Mouse (Mus musculus): ENCODE measurements around the gene Mllt3.

Gene Mllt3

DNA sequence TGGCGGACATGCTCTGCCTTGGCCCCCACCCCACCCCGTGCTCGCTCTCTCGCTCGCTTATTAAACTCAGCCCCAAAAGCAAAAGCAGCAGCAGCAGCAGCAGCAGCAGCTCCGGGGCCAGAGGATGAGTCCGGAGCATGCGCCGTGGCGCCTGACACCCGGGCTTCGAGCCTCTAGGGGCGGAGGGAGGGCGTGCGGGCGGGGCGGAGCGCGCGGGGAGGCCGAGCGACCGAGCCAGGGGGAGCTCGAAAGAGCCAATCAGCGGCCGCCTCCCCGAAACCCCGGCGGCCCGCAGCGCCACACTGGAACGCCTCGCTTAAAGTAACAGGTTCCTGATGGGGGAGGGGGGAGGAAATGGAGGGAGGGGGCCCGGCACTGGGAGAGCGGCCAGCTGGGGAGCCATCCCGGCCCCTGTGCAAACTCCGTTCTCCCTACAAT, at the start of gene Mllt3:
Gene Mllt3, minus strand, starts transcription at position 149 of the 438 bp plus-strand sequence.
- DNase-seq = peak; percentile 94

DNA sequence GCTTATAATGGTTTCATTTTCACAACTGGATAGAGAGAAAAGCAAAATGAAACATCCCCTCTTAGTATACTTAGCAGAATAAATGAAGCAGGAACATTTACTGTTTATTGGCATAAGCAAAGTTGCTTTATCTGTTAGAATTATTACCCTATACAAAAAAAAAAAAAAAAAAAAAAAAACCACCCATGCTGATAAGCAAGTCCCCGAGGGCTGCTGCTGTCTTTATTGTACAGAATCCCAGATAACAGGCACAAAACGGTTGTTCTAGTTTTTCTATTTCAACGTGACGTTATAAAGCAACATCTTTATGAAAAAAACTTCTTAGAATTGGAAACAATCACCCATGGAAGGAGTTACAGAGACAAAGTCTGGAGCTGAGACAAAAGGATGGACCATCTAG, 49.2 kb upstream of the Mllt3 start:
- DNase-seq = no peak

DNA sequence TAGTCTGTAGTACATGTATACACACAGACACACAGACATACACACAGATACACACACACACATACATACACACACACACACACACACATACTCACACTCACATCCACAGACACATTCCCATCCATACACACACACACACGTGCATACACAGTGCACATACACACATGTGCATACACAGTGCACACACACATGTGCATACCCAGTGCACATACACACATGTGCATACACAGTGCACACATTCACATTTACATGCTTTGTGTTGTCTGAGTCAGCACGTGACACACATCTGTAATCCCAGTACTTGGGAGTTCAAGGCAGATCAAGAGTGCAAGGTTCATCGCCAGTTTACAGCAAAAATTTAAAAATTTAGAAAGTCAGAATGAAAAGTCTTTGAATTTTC, 48.7 kb upstream of the Mllt3 start:
- no peak for DNase-seq

DNA sequence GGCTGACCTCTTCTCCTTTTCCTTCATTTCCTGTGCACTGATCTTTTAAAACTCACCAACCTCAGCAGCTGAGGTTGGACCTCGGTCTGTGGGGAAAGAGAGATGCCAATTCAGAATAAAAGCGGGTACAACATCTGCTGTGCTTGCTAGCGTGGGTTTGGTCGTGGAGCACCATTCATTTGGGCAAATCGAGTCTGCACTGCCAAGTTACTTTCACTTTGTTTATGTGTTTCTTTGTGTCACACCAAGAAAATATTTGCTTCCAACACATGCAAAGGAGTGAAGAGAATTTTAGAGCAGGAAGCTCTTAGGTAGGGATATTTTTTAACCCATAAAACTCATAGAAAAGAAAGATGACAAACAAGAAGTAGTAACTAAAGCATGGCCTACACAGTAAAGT, 48.3 kb upstream of the Mllt3 start:
- no peak for DNase-seq

DNA sequence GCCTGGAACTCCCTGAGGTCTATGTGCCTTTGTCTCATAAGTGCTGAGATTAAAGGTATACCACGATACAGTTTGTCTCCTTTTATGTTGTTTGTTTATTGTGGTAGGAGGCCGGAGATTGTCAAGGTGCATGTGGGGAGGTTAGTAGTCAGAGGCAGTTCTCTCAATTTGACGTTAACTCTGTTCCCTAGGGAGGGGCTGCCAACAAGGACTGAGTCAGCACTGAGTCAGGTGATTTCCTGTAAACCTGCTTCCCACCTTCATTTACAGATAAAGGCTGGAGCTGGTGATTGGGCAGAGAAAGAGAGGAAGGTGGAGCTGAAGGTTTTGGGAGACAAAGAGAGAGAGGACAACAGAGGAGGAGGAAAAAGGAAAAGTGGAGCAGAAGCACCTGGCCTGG, 45.8 kb upstream of the Mllt3 start:
- no peak for DNase-seq

DNA sequence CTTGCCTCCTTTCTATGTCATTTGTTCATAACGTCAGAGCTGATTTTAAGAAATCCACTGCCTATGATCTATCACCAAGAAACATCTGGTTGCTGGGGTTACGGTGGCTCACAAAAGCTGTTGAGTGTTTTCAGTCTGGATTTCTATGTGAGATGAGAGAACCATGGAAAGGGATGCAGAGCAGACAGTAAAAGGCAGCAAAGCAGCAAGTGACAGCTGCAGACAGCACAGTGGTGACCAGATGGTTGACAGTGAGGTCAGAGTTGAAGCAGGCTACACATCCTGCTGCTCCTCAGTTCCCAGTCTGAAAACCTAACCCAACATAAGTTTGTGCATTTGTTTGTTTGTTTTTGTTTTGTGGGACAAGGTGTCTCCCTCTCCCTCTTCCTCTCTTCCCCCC, 42.2 kb upstream of the Mllt3 start:
- DNase-seq = no peak

DNA sequence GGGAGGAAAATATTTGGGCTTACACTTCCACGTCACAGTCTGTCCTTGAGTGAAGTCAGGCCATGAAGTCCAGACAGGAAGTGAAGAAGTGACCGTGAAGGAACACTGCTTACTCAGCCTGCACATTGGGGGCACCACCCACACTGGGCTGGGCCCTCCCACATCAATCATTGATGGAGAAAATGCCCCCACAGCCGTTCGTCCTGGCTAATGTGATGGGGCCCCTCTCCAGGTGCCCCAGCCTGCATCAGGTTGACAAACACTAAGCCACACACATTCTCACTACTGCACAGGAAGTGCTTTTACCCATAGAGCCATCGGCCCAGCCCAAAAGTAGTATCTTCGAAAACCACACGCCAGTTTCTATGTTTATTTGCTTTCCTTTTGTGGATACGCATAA, 13.1 kb upstream of the Mllt3 start:
- DNase-seq = no peak

DNA sequence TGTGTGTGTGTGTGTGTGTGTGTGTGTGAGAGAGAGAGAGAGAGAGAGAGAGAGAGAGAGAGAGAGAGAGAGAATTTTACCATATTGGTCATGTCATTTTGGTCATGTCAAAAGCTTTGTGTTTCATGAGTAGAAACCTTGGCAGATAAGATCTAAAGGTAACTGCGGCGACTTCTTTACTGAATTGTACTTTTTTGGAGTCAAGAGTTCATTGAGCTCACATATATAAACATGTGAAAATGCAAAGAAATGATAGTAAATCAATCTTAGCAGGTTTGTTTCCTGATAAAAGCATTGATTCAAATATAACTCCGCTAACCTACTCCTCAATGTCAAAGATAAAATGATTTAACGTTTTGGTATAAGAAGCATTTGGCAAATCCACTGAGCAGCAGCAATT, 12.0 kb upstream of the Mllt3 start:
- DNase-seq = no peak

DNA sequence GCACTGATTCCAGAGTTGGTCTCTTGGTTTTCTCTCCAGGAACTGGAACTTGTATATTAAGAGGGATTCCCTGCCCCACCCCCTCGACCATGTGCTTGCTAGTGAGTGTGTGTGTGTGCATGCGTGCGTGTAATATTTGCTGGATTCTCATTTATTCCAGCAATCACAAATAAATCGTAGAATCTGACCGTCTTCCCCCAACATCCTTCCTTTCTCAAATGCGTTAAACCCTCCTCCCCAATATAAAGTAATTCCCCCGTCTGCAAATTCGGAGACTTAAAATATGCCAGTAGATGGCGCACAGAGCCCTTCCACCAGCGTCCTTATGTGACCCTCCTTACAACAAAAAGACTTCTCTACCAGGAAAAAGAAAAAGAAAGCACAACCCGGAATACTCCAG, 2.2 kb upstream of the Mllt3 start:
- DNase-seq = peak; percentile 31

DNA sequence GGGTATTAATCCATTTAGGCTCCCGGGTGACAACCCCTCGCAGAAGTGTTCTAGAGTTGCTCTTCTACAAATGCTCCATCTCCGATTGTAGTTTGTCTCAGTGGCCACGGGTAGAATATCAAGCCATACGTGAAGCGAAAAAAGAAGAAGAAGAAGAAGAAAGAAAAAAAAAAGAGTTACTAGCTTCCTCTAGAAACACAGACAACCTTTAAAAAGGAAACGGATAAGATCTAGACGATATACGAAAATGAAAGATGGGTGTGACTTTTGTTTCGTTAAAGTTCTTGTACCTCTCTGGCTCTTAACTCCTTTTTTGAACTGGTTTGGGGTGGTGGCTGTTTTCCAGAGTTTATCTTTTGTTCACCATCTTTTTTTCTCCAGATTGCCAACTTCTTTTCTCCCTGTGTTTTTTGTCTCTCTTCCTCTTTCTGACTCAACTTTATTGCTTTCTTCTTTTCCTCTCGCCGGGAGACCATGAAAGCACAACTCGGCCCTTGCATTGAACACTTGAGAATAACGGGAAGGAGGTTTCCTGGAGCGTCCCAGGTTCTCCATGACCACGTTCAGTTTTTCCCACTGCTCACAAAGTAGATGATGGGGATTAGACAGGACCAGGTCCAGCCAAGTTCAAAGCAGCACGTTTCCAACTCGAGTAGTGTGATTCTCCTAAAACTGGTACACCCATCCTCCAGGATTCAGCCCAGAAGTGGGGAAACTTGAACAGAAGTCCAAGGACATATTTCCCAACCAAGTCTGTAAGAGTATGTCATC, 1.4 kb upstream of the Mllt3 start:
- no peak for DNase-seq

DNA sequence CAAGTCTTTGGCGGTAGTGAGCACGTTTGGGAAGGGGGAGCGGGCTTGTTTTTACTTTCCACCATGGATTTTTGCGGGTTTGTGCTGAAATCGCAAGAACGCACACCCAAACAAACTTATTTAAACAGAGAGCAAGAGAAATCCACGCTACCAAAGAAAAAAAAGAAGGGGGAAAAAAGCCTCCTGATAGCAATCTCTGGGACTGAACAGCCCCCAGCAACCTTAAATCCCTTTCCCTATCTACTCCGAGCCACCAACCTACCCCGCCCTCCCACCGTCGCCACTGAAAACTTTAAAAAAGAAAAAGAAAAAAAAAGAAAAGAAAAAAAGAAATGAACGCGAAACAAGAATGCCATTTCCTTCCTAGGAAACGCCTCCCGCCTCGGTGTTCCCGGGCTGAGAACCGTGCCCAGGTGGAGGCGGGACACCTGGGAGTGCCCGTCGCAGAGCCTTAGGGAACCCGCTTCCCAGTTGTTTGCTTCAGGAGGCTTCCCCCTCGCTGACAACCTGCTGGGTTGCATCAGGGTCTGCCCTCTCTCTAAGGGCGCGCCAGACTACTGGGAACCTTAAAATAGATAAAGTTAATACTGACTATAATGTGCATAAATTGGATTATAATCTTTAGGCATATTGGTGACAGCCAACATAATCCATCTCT, 694 bp upstream of the Mllt3 start:
- DNase-seq = no peak

DNA sequence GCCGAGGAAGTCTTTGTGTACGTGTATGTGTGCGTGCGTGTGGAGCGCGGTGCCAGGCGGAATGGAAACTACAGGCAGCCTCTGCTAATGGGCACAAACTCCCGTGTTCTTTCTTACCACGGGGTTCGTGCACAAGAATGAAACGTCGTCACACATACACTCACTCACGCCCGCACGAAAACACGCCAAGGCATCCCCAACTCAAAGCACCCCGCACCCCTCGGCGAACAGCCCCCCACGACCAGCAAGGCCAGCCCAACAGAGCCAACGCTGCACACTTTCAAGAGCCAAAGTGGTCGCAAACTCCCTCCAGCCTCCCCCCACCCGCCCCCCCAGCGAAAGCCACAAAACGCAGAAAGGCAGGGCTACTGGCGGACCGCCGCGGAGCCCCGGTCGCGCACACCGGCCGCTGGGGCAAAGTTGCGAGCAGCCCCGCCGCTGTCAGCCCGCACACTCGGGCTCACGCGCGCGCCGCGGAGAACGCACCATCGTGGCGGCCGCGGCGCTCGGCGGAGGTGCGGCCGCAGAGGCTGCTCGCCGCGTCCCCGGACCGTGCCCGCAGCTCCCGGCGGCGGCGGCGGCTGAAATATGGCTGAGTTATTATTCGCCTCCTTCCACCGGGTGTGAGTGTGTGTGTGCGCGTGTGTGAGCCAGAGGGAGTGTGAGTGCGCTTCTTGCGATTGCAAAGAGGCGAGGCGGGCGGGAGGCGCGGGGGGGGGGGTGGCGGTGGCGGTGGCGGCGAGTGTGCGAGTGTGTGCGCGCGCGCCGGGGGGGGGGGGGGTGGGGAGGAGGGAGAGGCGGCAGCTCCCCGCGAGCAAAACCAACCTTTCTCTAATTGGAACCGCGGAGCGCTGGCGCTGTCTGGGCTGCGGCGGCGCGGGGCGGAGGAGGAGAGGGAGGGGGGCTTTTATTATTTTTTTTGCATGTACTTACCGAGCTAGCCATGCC, 739 bp downstream of the Mllt3 start:
- peak; percentile 51 for DNase-seq

DNA sequence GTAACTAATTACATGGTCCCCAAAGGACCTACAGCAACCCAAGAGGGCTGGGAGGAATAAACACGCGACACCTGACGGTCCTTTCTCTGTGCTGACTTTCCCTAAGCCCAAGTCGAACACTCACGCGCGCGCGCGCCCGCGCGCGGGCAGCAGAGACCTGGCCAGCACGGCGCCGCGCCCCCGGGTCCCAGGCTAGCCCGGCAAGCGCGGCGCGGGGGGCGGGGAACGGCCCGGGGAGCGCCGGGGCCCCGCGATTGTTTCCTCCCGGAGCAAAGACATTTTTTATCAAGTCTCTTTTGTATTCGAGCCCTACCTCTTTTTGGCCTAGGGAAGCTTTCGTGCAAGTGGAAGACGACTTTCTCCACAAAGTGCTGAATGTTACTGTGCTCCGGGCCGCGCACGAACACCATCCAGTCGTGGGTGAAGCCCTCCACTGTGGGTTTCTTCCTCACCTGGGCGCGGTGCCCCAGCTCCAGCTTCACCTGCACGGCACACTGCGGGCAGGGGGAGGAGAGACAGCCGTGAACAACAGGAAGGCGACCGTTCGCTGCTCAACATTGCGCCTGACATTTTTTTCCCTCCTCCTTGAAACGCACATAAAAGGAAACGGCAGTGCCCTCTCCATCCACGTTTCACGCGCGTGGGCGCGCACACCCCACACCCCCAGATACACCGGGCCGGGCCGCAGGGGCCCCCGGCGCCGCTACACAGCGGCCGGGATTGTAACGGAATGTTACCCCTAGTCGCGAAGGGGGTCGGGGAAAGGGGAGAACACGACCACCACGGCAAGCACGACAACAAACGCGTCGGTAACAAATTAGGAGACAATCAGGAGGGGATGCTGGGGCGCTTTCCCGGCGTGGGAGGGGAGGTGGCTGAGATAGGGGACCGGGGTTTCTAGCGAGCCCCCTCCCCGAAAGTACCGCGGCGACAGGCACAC, 1.7 kb downstream of the Mllt3 start:
- peak; percentile 32 for DNase-seq

DNA sequence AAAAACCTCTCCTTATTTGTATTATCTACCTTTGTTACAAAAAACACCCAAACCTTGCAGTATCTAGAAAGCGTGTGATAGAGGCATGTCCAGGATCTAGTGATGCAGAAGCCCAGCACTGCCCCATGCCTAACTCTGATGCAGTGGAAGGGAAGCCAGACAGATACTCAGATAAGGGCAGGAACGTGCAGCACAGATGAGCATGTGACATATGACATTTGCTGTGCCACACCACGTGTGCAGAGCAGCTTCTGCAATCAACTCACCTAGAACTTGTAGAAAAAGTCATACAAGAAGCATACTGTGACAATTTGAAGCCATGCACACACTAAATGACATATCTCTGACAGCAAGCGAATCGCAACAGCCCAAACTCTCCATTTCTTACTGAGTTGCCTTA, 9.6 kb downstream of the Mllt3 start:
- DNase-seq = no peak

DNA sequence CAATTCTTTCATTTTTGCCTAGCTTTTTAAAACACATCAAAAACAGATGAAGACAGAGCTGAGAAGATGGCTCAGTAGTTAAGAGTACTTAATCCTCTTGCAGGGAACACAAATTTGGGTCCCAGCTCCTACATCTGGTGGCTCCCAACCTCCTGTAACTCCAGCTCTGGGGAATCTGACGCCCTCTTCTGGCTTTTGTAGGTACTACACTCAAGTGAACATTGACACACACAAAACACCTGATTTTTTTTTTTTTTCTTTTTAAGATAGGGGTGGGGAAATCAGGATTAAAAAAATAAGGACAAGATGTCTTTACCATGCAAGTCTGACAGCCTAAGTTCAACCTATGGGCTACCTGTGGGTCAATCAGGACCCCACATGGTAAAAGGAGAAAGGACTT, 10.5 kb downstream of the Mllt3 start:
- no peak for DNase-seq

DNA sequence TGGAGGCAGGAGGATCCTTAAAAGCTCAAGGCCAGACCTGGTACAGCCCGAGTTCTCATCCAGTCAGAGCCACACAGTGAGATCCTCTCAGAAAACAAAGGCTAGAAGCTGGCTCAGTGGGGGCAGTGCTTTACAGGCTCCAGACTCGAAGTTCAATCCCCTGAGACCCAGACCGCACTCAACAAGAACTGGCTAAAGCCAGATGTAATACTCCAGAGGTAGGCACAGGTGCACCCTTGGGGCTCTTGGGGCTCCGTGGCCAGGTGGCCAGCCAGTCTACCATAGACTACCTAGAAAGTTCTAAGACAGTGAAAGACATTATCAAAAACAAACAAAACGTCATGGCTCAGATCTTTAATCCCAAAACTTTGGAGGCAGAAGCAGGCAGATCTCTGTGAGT, 12.7 kb downstream of the Mllt3 start:
- DNase-seq = no peak

DNA sequence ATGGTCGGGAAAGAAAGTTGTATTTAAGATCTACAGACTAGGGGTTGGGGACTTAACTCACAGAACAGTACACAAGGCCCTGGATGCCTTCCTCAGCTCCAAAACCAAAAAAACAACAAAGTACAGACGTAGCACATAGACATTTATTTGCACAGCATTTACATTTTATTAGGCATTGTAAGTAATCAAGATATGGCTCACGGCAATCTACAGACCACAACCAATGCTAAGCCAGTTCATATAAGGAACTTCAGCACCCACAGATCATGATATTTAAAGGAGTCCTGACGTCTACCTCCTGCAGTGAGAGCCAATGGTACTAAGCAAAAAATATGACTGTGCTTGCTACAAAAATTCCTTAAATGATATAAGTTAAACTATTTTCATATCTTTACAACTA, 13.5 kb downstream of the Mllt3 start:
- DNase-seq = no peak

DNA sequence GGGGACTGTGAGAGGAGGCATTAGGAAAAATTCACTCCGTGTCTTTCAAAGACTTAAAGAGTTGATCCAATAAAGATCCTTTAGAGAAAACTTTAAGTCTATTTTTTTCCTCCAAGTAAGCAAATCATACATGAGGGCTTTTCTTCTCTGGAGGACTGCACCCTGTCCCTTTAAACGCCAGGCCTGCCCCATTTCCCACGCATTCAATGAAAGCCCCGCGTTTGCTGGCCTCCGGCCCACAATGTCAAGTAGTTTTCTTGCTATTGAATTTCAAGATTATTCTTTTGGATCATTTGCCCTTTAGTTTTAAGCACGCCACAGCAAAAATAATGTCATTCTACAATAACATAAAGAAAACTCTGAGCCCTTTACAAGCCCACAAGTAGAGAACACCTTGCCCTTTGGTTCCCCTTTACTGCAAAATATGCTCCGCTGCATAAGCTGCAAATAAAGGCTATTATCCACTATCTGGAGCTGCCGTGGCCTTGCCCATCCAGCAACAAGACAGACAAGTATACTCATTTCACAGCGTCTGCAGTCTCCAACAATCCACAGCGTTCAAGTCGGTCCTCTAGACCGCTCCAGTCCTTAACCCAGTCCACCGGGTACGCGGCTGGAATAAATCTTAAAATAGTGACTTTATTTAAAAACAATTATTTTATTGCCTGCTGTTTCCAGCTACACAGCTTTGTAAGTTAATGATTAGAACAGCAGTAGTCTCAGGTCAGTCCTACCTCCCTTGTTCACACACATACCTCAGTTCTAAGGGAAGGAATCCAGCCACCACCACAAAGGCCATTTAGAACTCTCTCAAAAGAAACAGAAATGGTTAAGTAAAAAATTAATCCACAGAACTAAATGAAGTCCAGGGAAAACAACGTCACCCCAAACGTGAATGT, 15.5 kb downstream of the Mllt3 start:
- DNase-seq = no peak

DNA sequence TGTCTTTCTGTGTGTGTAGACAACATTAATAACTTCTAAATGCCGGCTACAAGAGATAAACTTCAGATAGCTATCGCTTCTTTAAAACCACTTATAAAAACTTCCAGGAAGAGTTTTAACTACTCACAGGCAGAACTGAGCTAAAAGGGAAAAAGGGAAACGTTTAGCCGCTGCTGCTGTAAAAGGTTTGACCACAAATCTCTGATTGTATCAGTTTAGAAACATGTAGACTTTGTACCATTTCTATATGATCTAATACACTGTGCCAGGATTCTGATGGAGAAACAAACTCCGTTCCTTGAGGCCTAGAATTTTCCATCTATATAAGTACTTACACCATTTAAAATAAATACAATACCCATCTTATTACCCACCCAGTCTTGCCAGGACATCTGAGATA, 17.4 kb downstream of the Mllt3 start:
- no peak for DNase-seq

DNA sequence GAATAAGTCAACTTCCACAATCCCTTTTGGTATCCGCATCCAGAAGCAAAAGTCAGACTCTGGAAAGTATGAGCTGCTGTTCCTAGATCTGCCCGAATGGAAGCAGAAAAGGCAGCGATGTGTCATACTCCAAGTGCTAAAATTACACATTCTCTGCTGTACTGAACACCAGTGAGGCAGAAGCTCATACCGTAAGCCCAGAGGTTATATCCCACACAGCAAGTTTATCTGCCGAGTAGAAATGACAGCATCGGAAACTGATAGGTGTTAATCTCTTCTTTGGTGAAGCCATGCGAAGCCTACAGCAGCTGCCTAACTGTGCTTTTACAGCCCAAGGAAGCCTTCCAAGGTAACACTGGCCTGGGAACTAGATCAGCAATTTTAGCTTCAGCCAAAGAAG, 17.9 kb downstream of the Mllt3 start:
- no peak for DNase-seq

DNA sequence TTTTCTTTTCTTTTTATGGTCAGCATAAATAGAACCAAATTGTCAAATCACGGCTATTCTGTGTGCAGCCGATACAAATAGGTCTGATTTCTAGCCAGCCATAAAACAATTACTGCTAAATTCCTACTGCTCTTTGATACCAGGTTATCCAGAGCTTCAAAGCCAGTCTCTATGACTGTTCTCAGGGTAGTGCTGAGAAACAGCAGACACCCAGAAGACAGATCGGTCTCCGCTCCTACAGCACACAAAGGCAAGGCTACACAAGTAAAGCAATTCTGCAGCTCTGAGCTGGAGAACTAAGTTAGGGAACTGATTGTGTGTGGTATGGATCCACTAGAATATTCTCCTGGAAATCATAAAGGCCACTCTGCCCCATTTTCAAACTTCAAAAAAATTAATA, 20.4 kb downstream of the Mllt3 start:
- no peak for DNase-seq
